Mouse (Mus musculus): ENCODE results near the gene Myo9a.

GRCm38 (mm10) chr9:59721144-59721543 lies 29.6 kb upstream of the Myo9a start:
- TF ChIP-seq CTCF (IDR thresholded peaks at IDR 0.05; ENCODE audit: borderline replicate concordance, control insufficient read depth, extremely low read depth, insufficient read depth, low read length, poor library complexity) (no peak), POLR2A (IDR thresholded peaks at IDR 0.05; ENCODE audit: control insufficient read depth, extremely low read depth, insufficient read depth, low read length, poor library complexity) (no peak)

Measured in thymus, adult 2 months (tissue).